Mouse (Mus musculus): ENCODE results near the gene Mettl13. TPM values are rescaled to one million over a fixed set of nuclear protein-coding genes. Genes with fewer than 3 reads are reported as not detected.

The Mettl13 gene
- polyA plus RNA-seq (2012; rRNA removed): 3.8 and 4.9 TPM in 2 replicates
- 4.2 and 5.5 TPM in 2 replicates for polyA plus RNA-seq (2014; fragmentation: Nextera tagmentation; extraction: Ambion mirVana)

DNA sequence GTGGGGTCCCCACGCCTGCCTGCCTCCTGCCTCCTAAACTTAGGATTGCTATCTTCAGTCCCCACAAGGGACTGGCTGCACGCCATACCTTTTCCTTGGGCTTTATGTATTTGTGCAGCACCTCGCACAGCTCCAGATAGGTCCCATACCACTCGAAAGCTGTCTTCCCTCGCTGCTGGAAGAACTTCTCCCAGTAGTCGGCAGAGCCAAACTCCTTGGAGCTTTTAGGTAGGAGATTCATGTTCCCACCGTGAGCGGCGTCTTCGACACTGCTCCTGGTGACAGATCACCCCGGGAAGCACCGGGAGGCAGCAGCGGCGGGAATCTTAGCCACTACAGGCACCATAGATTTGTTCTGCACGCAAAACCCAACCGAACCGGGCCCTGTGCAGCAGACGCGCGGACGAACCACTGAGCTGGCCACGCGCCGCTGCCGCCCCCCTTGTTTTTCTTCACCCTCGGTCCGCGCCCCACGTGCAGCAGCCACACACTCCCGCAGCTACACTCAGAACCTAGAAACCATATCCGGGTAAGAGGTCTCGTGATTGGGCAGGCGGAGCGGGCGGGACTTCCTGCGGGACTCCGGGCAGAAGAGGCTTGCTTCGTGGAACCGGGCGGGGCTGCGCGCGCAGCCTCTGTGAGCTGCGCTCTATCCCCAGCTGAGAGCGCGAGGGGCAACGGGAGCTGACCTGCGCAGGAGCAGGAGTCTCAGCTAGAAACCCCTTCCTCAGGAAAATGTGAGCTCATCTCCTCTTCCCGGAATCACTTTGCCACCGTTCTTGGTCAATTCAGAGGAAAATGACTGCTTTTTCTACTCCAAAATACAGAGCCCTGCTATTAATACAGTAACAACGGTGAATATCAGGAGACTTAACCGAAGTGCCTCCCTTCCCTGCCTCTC lies at the start of gene Mettl13:
TSS of gene Mettl13 (minus strand) at position 536 of the 901 bp plus-strand sequence.
- Histone ChIP-seq H3K4me3 (ENCODE audit: insufficient read depth in 1 of 2, low read depth in 2 of 2, low read length in 2 of 2) (peak within 1 kb of the TSS; percentile 70 to 90), H3K27ac (peak within 1 kb of the TSS; percentile 37), H3K4me2 (ENCODE audit: low read depth) (peak within 1 kb of the TSS; percentile 93), H3K9ac (replicated peaks) (peak within 1 kb of the TSS; percentile 61), H3K36me3 (replicated peaks; ENCODE audit: control insufficient read depth, insufficient read depth, low read depth) (peaks cover 8% of the 10 kb centered on the region), H3K4me1 (replicated peaks; ENCODE audit: control insufficient read depth in 2 of 2, insufficient read depth in 2 of 2, low read length in 1 of 2) (peaks cover 5 to 14% of the 10 kb centered on the region in 2 experiments; a peak in 3 of 4 replicates), H3K9me3 (ENCODE audit: control insufficient read depth, low read length) (no peaks in the 10 kb centered on the region), H3K27me3 (ENCODE audit: control insufficient read depth, insufficient read depth, low read length) (no peaks in the 10 kb centered on the region)
- DNase-seq (ENCODE audit: low read depth in 3 of 3, low spot score in 3 of 3) (peak; percentile 88 to 89 (median 88)), ATAC-seq (ENCODE audit: insufficient read depth) (peak; percentile 96)
- under 1% methylated on average over 52 of the region's 52 CpGs for WGBS (ENCODE audit: insufficient replicate concordance)
- TF ChIP-seq EP300 (IDR thresholded peaks at IDR 0.05; ENCODE audit: low read depth) (no peak), CTCF (IDR thresholded peaks at IDR 0.05; ENCODE audit: low read depth) (no peak)

DNA sequence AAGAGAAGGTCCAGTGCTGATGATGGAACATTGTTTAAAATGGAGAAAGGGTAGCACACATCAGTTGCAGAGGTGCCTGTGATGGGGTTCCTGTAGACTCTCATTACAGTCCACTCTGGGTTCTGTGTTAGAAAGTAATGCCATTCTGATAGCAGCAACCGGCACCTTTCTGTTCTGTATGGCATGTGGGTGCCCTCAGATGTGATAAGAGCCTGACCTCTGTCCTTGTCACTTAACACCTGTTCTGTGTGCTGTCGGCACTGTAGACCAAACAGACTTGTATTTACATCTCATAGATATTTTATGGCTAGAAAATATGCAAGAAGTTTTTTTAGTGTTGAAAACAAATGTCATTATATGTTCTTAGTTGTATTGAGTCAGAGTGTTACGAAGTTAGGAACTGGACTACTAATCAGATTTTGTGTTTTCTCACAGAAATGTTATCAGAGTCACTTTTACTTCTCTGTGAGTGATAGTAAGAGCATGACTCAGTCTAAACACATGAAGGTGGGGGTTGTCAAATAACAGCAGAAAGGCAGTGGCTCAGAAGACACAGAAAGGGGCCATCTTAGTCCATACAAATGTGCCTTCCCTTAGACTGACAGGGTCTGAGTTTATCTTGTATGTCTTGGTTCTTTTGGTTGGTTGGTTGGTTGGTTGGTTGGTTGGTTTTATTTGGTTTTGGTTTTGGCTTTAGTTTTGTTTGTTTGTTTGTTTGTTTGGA lies 49.2 kb upstream of the Mettl13 start:
- TF ChIP-seq EP300 (IDR thresholded peaks at IDR 0.05; ENCODE audit: low read depth) (no peak), CTCF (IDR thresholded peaks at IDR 0.05; ENCODE audit: low read depth) (no peak)
- ATAC-seq (ENCODE audit: insufficient read depth) (no peak), DNase-seq (ENCODE audit: low read depth in 3 of 3, low spot score in 3 of 3) (no peak)
- 31% methylated on average over 3 of the region's 3 CpGs for WGBS (ENCODE audit: insufficient replicate concordance)
- Histone ChIP-seq H3K36me3 (replicated peaks; ENCODE audit: control insufficient read depth, insufficient read depth, low read depth) (no peaks in the 10 kb centered on the region), H3K9me3 (ENCODE audit: control insufficient read depth, low read length) (no peaks in the 10 kb centered on the region), H3K27ac (no peak overlapping the region), H3K4me3 (ENCODE audit: insufficient read depth in 1 of 2, low read depth in 2 of 2, low read length in 2 of 2) (no peak overlapping the region), H3K9ac (replicated peaks) (no peak overlapping the region), H3K4me1 (replicated peaks; ENCODE audit: control insufficient read depth in 2 of 2, insufficient read depth in 2 of 2, low read length in 1 of 2) (0 out of 4 replicates have a peak, but pooled peaks cover 0 to 2% of the 10 kb centered on the region in 2 experiments), H3K27me3 (ENCODE audit: control insufficient read depth, insufficient read depth, low read length) (no peaks in the 10 kb centered on the region), H3K4me2 (ENCODE audit: low read depth) (no peak overlapping the region)

DNA sequence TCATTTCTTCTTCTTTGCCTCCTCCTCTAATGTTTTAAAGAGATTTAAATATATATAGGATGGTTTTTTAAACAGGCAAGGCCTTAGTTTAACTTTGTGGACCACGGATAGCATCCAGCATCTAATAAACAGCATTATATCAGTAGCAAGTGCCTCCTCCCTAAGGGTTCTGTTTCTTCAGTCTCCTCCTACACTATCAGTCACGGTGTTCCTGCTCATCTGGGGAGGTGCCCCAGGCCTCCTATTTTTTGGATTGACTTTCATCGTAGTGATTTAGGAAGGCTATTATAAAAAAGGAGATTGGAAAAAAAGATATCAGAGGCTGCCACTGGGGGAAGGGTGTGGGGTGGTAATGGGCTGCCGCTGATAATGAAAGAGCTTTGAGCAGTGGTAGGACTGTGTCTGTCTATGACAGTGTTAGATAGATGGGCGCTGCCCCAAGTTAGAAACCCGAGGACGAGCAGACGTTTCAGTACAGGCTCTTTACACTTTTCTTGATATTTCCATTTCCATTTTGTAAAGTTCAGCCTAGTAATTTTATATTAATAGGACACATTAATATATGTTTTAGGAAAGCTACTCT lies 42.2 kb upstream of the Mettl13 start:
- peaks cover 0 to 10% of the 10 kb centered on the region in 2 experiments; a peak in 2 of 4 replicates for H3K4me1 ChIP-seq (replicated peaks; ENCODE audit: control insufficient read depth in 2 of 2, insufficient read depth in 2 of 2, low read length in 1 of 2)
- 26% methylated on average over 8 of the region's 8 CpGs for WGBS (ENCODE audit: insufficient replicate concordance)
- no peak overlapping the region for H3K27ac ChIP-seq
- no peaks in the 10 kb centered on the region for H3K36me3 ChIP-seq (replicated peaks; ENCODE audit: control insufficient read depth, insufficient read depth, low read depth)
- no peaks in the 10 kb centered on the region for H3K27me3 ChIP-seq (ENCODE audit: control insufficient read depth, insufficient read depth, low read length)
- H3K9me3 ChIP-seq (ENCODE audit: control insufficient read depth, low read length): no peaks in the 10 kb centered on the region
- no peak overlapping the region for H3K9ac ChIP-seq (replicated peaks)
- DNase-seq (ENCODE audit: low read depth in 3 of 3, low spot score in 3 of 3): peak in 1 of 3 experiments; percentile 35
- ATAC-seq (ENCODE audit: insufficient read depth): peak; percentile 88
- no peak overlapping the region; the same call in 1 of the 2 replicates for H3K4me2 ChIP-seq (ENCODE audit: low read depth)
- H3K4me3 ChIP-seq (ENCODE audit: insufficient read depth in 1 of 2, low read depth in 2 of 2, low read length in 2 of 2): no peak overlapping the region
- TF ChIP-seq CTCF (IDR thresholded peaks at IDR 0.05; ENCODE audit: low read depth) (no peak), EP300 (IDR thresholded peaks at IDR 0.05; ENCODE audit: low read depth) (no peak)

DNA sequence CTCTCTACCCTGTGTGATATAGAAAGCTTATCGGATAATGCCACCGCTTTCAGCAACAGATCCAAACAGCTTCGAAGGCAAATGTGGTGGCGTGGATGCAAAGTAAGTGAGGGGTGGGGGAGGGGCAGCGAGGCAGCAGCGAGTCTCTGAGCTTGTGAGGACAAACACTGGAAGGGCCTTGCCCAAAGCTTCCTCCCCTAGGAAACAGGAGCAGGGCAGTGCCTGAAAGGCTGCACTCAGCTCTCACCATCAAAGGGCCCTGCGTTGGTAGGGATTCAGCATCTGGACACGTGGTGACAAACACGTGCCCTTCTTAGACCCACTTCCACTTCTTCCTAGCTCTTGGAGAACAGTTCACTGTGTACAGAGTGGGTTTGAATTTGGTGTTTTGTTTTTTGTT lies 41.1 kb upstream of the Mettl13 start:
- H3K4me1 ChIP-seq (replicated peaks; ENCODE audit: control insufficient read depth in 2 of 2, insufficient read depth in 2 of 2, low read length in 1 of 2): peaks cover 0 to 10% of the 10 kb centered on the region in 2 experiments; a peak in 2 of 4 replicates
- no peak for ATAC-seq (ENCODE audit: insufficient read depth)

More for the DNA sequence above, 41.1 kb upstream of the Mettl13 start:
- no peaks in the 10 kb centered on the region for H3K36me3 ChIP-seq (replicated peaks; ENCODE audit: control insufficient read depth, insufficient read depth, low read depth)
- no peak overlapping the region for H3K27ac ChIP-seq
- WGBS (ENCODE audit: insufficient replicate concordance): 40% methylated on average over 9 of the region's 9 CpGs
- no peaks in the 10 kb centered on the region for H3K27me3 ChIP-seq (ENCODE audit: control insufficient read depth, insufficient read depth, low read length)
- DNase-seq (ENCODE audit: low read depth in 3 of 3, low spot score in 3 of 3): no peak
- H3K4me2 ChIP-seq (ENCODE audit: low read depth): no peak overlapping the region
- H3K9me3 ChIP-seq (ENCODE audit: control insufficient read depth, low read length): no peaks in the 10 kb centered on the region
- H3K9ac ChIP-seq (replicated peaks): no peak overlapping the region
- no peak for TF ChIP-seq CTCF (IDR thresholded peaks at IDR 0.05; ENCODE audit: low read depth)
- H3K4me3 ChIP-seq (ENCODE audit: insufficient read depth in 1 of 2, low read depth in 2 of 2, low read length in 2 of 2): no peak overlapping the region
